Mouse (Mus musculus): ENCODE measurements around the gene Susd4. TPM values are rescaled to one million over a fixed set of nuclear protein-coding genes. Genes with fewer than 3 reads are reported as not detected.

Gene Susd4
- polyA plus RNA-seq, 1 experiment: 68.6 TPM

DNA sequence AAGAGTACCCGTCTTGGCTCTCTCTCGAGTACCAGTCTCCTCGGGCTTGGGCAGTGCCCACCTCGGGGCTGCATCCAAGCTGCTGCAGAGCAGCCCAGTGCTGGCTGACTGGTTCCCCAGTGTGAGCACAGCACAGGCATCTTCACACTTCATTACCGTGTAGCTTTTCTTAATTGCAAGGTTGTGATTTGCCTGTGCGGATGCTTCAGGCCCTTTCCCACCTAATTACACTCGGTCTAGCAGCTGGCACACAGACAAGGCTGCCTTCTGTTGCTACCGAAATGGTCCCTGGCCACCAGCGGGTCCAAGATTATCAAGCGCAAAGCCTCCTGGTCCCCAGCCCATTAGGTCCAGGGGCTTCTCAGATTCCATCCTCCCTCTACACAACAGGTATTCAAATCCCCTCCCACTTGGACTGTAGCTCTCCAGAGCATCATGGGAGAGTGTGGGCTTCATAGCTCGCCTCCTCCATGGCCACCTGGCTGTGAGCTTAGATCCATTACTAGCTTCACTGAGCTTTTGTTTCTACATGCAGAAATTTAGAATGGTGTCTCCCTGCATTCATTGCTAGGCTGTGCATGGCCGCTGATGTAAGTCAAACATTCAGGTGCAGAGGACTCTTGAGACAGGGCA, 134.0 kb downstream of the Susd4 start:
- TF ChIP-seq CTCF (IDR thresholded peaks at IDR 0.05; ENCODE audit: borderline replicate concordance, extremely low read depth, insufficient read depth, insufficient read length) (no peak), POLR2A (IDR thresholded peaks at IDR 0.05; ENCODE audit: borderline replicate concordance, extremely low read depth, insufficient read depth, insufficient read length, poor library complexity, severe bottlenecking) (no peak)
- DNase-seq (ENCODE audit: low read depth): peak; percentile 88

DNA sequence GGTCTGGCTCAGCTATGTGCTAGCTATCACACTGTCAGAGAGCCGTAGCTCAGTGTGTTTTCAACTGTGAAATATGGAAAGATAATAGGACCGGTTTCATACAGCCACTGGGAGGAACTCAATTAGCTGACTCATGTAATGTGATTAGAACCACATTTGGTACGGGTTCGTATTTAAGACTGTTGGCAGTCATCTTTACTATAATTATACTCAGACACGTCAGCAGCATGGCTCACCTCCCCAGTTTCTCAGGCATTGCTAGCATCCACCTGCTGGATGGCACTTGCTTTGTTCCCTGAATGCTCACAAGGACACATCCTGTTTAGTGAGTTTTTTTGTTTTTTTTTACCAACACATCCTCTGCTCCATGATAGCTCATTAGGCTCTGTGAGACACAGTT, 138.4 kb downstream of the Susd4 start:
- no peak for TF ChIP-seq POLR2A (IDR thresholded peaks at IDR 0.05; ENCODE audit: borderline replicate concordance, extremely low read depth, insufficient read depth, insufficient read length, poor library complexity, severe bottlenecking)
- no peak for TF ChIP-seq CTCF (IDR thresholded peaks at IDR 0.05; ENCODE audit: borderline replicate concordance, extremely low read depth, insufficient read depth, insufficient read length)
- DNase-seq (ENCODE audit: low read depth): peak; percentile 45

DNA sequence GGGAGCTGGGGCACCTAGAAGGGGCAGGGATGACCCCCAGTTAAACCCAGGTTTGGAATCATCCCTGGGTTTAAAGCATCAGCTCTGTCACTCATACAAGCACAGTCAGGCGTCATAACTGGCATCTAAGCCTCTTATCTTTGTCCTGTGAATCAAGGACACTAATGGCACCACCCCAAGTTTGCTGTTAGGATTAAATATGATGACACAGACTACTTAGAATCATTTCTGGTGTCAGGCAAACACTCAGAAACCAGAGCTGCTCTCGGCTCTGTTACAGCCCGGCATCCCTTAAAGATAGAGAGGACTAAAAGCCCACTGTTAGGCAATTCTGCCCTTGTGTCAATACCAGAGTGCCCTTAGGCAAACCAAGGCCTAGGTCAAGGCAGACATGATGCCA, 139.2 kb downstream of the Susd4 start:
- no peak for DNase-seq (ENCODE audit: low read depth)
- TF ChIP-seq CTCF (IDR thresholded peaks at IDR 0.05; ENCODE audit: borderline replicate concordance, extremely low read depth, insufficient read depth, insufficient read length): no peak
- no peak for TF ChIP-seq POLR2A (IDR thresholded peaks at IDR 0.05; ENCODE audit: borderline replicate concordance, extremely low read depth, insufficient read depth, insufficient read length, poor library complexity, severe bottlenecking)

DNA sequence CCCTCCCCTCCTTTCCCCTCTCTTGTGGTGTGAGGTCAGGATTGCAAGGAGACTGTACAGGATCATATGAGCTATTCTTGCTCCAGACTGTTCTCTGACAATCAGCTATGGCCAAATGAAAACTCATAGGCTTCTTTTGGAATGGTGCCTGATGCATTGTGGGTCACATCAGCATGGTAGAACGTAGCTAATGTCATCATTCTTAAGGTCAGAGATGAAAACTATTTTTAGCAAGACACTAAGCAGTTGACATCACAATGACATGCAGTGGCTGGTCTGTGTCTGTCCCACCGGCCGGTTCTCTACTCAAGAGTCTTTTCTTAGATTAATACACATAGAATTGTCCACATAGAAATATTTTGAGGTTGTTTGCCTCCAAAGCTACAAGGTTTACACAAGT, 142.0 kb downstream of the Susd4 start:
- no peak for DNase-seq (ENCODE audit: low read depth)
- no peak for TF ChIP-seq CTCF (IDR thresholded peaks at IDR 0.05; ENCODE audit: borderline replicate concordance, extremely low read depth, insufficient read depth, insufficient read length)
- no peak for TF ChIP-seq POLR2A (IDR thresholded peaks at IDR 0.05; ENCODE audit: borderline replicate concordance, extremely low read depth, insufficient read depth, insufficient read length, poor library complexity, severe bottlenecking)

DNA sequence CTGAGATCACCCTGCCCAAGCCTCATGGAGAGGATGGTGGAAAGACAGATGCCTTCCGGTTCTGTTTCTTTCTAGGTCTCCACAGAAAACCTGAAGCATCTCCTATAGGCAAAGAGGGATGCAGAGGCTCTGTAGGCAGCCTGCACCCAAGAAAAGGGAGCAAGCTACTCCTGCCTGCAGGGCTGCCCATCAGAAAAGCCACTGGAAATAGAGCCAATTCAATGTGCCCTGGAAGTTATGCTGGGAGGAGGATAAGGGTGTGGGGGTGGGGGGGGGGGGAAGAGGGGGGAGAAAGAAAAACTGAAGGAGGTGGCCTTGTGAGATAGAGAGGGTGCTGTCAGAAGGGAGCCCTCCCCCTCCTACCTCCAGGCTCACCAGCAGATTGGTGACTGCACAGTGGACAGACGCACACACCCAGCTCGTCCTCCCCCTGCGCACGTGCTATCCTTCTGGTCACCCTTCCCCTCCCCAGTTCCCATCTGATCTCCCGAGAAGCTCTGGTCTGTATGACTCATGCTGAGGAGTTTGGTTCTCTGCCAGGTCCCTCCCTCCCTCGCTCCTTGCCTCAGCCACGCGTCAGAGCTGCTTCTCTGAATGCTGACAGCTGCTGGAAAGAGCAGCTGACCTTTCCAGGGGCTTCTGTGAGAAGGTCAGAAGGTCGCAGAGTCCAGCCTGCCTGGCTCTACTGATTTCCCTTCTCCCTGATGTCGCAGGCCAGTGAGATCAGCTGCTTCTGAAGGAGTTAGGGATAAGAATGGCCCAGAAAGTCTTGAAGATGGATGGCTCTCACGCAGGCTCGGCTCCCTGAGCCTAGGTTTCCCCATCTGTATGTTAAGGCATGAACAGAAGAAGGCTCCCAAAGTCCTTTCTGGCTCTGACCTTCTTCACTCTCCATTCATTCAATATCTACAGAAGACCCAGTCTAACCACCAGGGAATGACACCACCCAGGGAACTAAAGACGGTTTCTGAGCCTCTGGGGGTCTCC, 144.7 kb downstream of the Susd4 start:
- DNase-seq (ENCODE audit: low read depth): peak; percentile 95
- TF ChIP-seq CTCF (IDR thresholded peaks at IDR 0.05; ENCODE audit: borderline replicate concordance, extremely low read depth, insufficient read depth, insufficient read length) (no peak), POLR2A (IDR thresholded peaks at IDR 0.05; ENCODE audit: borderline replicate concordance, extremely low read depth, insufficient read depth, insufficient read length, poor library complexity, severe bottlenecking) (no peak)

DNA sequence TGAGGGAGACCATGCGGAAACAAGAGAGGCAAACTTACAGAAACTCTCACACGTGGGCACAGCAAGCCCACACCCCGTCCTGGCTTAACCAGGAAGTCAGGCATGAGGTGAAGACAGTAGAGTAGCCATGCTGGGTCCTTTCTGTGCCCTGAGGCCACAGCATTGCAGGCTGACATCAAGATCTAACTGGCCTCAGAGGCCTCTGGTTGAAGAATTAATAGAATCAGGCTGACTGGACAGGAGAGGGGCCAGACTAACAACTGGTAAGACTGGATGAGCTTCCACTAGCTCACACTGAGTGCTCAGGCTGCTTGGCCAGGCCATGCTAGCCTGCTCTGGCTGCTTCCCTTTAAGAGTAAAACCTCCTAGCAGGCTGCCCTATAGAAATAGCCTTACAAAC, 145.4 kb downstream of the Susd4 start:
- no peak for DNase-seq (ENCODE audit: low read depth)
- TF ChIP-seq POLR2A (IDR thresholded peaks at IDR 0.05; ENCODE audit: borderline replicate concordance, extremely low read depth, insufficient read depth, insufficient read length, poor library complexity, severe bottlenecking) (no peak), CTCF (IDR thresholded peaks at IDR 0.05; ENCODE audit: borderline replicate concordance, extremely low read depth, insufficient read depth, insufficient read length) (no peak)

DNA sequence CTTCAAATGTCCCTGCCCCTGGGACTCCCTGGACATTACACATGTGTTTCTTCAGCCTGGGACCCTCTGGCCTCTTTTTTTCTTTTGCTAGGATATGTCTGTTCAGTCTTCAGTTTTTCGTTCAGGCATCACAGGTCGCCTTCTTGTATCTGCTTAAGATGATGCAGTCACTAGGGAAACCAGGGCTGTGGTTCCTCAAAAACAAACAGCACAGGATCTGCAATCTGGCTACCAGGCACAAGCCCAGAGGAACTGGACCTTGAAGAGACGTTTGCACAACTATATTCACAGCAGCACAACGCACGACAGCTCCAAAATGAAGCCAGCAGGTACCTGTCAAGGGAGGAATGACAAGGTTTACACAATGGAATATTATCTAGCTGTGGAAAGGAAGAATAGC, 145.9 kb downstream of the Susd4 start:
- no peak for TF ChIP-seq POLR2A (IDR thresholded peaks at IDR 0.05; ENCODE audit: borderline replicate concordance, extremely low read depth, insufficient read depth, insufficient read length, poor library complexity, severe bottlenecking)
- no peak for TF ChIP-seq CTCF (IDR thresholded peaks at IDR 0.05; ENCODE audit: borderline replicate concordance, extremely low read depth, insufficient read depth, insufficient read length)
- no peak for DNase-seq (ENCODE audit: low read depth)

DNA sequence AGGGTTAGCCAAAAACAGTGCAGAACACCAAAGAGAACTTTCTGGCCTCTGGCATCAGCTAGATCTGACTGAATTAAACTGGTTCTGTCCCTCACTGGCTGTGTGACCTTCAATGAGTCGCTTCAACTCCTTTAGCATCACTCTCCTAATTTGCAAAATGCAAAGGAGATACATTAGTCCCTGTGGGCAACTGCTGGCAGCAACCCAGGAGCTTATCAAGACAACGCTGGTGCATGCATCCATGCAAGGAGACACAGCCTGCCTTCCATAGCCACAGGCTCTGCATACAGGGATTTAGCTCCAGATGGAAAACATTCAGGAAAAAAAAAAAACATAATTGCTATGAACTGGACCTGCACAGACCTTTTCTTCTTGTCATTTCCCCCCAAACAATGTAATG, 148.9 kb downstream of the Susd4 start:
- DNase-seq (ENCODE audit: low read depth): peak; percentile 60
- TF ChIP-seq POLR2A (IDR thresholded peaks at IDR 0.05; ENCODE audit: borderline replicate concordance, extremely low read depth, insufficient read depth, insufficient read length, poor library complexity, severe bottlenecking) (no peak), CTCF (IDR thresholded peaks at IDR 0.05; ENCODE audit: borderline replicate concordance, extremely low read depth, insufficient read depth, insufficient read length) (no peak)

DNA sequence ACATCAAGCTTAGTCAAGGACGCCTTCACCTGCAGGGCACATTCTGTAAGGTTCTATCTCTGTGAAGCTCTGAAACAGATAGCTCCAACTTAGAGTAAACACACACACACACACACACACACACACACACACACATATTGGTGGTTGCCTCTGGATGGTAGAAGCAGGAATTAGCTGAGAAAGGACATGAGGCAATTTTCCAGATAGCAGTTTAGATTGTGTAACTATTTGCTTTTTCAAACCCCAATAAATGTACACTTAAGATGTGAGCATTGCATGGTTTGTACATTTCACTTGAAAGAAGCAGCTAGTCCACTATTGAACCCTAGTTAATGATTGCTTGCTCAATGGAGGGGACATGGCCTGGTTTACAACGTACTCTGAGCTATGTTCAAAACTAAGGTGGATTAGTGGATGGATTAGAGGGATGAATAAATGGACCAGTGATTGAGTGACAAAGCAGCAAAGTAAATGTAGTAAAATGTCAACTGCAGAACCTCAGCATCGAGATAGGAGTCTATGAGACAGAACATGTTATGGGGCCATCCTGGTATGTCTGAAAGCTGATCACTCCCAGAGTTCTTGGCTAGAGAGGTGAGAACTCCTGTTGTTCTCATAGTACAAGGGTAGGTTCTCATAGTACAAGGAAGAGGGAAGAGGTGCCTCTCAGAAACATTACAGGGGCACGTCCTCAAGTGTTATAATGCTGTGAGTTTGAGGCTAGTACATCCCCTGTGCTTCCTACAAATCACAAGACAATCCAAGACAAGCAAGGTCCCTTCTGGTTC, 150.7 kb downstream of the Susd4 start:
- no peak for TF ChIP-seq CTCF (IDR thresholded peaks at IDR 0.05; ENCODE audit: borderline replicate concordance, extremely low read depth, insufficient read depth, insufficient read length)
- TF ChIP-seq POLR2A (IDR thresholded peaks at IDR 0.05; ENCODE audit: borderline replicate concordance, extremely low read depth, insufficient read depth, insufficient read length, poor library complexity, severe bottlenecking): no peak
- no peak for DNase-seq (ENCODE audit: low read depth)

DNA sequence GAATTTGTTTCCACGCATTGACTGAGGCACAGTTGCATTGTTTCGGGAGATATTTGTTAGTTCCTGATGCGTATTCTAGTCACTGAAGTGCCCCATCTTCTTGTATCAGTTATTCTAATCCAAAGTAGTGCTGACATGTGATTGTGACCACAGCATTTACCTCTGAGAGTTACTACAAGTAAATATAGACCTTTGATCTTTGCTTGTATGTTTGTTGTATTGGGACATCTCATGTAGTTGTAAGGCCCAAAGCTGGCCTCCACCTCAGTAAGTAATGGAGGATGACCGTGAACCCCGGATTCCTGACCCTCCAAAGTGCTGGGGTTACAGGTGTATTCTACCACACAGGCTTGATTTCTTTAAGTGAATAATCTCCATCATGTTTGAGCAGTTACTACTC, 152.5 kb downstream of the Susd4 start:
- no peak for TF ChIP-seq CTCF (IDR thresholded peaks at IDR 0.05; ENCODE audit: borderline replicate concordance, extremely low read depth, insufficient read depth, insufficient read length)
- no peak for TF ChIP-seq POLR2A (IDR thresholded peaks at IDR 0.05; ENCODE audit: borderline replicate concordance, extremely low read depth, insufficient read depth, insufficient read length, poor library complexity, severe bottlenecking)
- no peak for DNase-seq (ENCODE audit: low read depth)

Measured in brain, embryonic 14.5 days (tissue).